Mouse (Mus musculus) R1 (cell line): ENCODE measurements around the gene Rps2.

Experiments
- DNase-seq: peaks from one replicate; pipeline ENCODE4 v3.0.0-alpha.2; 2018; ENCODE audit warnings: low read depth, low spot score

Gene Rps2

DNA sequence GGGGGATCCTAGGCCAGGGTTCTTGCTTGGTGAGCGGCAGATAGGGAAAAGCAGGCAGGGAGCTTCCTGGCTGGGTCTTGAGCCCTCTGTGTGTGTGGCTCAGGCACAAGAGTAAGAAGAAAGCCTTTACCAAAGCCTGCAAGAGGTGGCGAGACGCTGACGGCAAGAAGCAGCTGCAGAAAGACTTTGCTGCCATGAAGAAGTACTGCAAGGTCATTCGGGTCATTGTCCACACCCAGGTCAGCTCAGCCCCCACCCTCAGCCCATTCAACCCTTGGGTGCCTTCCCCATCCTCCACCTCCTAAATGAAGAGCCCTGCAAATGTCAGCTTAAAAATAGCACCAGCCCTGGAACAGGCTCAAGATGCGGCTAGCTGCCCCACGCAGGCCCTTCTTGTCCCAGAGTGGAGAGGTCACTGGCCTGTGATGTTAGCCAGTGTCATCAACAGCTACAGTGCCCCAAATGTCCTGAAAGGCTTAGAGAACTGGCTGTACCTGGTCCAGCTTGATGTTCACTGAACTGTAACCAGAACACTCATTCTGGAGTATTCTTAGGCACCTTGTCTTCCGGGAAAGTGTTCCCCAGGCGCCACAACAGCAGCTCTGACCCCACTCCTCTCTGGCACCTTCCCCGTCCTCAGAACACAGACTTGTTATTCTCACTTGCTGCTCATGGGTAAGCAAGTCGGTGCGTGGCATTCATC lies 14.5 kb downstream of the Rps2 start:
- DNase-seq: no peak

DNA sequence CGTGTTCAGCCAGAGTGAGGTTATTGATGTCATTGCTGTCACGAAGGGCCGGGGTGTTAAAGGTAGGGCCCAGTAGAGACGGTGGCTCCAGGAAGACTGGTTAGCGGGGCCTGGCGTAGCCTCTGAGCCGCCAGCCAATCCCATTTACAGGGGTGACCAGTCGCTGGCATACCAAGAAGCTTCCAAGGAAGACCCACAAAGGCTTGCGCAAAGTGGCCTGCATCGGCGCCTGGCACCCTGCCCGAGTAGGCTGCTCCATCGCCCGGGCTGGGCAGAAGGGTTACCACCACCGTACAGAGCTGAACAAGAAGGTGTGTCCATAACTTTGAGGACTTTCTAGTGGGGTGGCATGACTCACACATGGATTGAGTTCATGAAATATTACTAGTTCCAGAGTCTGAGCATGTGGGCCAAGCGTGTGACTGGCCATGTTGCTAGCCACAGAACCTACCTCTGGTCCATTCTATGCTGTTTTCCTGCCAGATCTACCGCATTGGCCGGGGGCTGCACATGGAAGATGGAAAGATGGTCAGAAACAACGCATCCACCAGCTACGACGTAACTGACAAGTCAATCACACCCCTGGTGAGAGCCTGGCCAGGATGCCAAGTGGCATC lies 15.6 kb downstream of the Rps2 start:
- DNase-seq: no peak

DNA sequence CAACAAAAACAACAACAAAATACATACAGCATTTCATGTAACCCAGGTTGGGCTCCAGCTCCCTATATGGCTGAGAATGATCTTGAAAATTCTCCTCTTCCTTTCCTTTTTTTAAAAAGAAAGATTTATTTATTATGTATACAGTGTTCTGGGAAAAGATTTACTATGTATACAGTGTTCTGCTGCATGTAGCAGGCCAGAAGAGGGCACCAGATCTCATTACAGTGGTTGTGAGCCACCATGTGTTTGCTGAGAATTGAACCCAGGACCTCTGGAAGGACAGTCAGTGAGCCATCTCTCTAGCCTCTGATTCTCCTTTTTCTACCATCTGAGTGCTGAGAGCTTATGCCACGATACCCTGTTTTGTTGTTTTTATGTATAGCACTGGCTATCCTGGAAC lies 16.6 kb downstream of the Rps2 start:
- no peak for DNase-seq

DNA sequence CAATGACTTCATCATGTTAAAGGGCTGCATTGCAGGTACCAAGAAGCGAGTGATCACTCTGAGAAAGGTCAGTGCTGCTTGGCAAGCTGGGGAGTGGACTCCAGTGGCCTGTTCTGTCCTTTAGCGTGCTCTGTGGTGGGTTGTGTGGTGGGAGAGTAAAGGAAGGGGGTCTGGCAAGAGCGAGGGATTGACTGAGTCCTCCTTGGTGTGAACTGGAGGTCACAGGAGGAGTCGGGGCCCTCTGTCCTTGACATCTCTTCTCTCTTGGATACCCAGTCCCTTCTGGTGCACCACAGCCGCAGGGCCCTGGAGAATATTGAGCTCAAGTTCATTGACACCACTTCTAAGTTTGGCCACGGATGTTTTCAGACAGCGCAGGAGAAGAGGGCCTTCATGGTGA lies 17.5 kb downstream of the Rps2 start:
- DNase-seq: no peak

DNA sequence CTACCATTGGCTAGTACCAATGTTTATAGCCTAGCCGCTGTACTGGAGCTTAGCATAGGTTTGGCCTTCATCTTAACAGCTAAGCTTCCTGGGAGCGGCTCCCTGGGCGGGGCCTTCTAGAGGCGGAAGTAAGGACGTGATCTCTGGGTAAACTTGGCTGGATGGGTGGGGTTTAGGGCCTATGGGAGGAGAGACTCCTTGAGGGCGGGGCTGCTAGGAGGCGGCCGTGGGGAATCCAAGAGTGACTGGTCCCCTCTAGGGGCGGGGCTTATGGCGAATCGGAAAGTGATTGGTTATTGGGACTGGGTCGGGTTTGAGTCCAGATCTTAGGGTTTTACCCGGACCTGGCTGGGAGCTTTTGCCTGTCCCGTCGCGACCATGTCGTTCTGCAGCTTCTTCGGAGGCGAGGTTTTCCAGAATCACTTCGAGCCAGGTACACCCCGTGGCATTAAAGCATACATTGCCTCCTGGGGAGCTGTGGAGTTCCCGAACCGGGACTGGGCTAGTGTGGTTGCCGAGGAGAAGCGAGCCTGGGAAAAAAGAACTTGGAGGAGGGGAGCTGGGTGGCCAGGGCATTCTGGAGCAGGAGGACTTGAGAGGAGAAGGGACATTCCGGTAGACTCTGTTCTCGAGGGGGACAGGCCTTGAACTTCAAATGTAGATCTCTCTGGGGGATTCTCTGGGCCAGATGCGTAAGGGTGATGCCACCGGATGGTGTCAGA lies 18.6 kb downstream of the Rps2 start, which contains the start of gene Msrb1:
Gene Msrb1 (plus strand): TSS at position 313 of the 722 bp plus-strand sequence.
- DNase-seq: peak; percentile 100

DNA sequence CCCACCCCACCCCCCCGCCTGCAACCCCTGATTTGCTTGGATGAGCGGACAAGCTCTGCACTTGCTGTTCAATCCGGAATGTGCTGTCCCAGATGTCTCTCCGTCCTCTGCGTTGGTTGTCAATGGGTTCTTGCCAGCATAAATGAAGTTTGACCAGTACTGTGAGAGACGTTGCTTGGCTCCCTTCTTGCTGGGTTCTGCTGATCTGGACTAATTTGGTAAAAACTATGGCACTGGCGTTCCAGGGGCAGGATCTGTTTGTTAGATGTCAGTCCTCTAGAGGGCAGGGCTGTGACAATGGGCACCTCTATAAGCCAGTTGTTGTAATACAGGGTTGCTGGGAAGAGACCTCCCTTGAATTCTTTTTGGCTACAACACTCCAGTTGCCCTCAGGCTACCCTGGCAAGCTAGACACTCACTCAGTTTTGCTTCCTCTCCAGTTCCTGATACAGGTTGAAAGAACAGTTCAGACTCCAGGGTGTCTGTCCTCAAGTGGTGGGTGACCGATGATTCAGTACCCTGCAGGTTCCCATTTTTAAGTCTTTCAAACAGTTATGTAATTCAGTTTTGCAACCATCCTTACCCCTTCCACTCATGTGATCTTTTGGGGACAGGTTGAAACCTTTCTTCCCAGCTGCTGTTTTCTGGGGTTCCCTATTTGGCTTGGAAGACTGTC lies 19.4 kb downstream of the Rps2 start:
- no peak for DNase-seq

DNA sequence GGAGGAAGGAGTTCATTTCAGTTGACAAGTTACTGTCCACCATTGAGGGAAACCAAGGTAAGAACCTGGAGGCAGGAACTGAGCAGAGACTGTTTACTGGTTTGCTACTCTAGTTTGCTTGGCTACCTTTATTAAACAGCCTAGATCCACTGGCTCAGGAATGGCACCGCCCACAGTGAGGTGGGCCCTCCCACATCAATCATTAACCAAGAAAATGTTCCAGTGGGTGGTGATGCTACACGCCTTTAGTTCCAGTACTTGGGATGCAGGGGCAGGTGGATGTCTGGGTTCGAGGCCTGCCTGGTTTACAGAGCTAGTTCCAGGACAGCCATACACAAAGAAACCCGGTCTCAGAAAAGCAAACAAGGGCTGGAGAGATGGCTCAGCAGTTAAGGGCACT lies 20.3 kb downstream of the Rps2 start:
- no peak for DNase-seq

DNA sequence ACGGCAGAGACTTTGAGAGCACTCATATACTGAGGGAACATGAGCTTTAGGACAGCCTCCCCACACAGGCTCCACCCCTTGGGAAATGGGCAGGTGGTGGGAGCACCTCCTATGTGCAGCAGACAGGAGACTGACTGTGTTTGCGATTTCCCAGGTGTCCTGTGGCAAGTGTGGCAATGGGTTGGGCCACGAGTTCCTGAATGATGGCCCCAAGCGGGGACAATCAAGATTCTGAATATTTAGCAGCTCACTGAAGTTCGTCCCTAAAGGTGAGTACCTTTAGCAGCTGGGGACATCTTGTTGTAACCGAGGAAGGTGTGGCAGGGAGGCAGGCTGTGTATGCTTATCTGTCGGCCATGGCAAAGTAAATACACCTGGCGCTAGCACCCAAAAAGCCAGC lies 22.0 kb downstream of the Rps2 start:
- DNase-seq: no peak

DNA sequence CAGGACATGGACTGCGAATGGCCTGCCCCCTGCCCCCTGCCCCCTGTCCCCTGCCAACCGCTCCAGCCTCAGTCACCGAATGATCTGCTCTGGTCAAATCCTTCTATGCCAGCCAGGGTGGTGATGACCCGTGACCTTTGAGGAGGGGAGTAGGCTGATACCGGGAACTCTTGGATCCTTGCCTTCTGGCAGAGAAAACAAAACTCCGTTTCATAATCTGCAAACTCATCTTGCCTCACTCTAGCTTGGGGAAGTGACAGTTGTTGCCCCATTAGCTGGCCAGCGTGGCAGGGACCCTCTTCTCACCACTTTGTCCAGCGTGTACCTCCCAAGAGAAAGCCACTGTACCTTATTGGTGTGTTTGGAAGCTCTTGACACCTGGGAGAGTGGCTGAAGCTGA lies 24.4 kb downstream of the Rps2 start:
- DNase-seq: no peak

DNA sequence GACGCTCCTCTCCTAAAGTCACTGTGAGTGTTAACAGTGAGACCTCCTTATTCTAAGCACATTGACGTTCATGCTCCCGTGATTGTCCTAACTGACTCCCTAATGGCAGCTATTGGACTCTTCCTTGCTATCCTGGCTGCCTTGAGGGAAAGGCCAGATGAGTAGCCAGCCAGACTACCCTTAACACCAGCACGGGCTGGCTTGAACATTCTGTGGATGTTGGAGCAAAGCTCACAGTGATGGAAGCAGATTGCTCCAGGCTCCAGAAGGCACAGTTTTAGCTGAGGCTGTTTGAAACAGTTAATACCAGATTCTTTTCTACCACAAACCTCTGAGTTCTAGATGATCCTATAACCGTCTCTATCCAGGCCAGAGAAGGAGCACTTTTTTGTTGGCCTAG lies 26.0 kb downstream of the Rps2 start:
- DNase-seq: no peak

DNA sequence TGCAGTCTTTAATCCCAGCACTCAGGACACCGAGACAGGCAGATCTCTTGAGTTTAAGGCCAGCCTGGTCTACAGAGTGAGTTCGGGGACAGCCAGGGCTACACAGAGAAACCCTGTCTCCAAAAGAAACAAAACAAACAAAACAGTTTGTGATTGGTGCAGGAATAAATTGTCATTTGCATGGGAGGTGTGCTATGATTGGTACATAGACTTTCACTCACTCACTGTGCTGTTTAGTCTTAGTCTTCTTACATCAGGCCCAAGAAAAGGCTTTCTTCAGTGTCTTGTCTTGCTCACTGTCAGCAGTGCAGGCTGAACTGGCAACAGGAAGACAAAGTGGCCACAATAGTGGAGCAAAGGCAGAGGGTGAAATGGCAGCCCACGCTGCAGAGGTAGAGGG lies 26.5 kb downstream of the Rps2 start:
- no peak for DNase-seq

DNA sequence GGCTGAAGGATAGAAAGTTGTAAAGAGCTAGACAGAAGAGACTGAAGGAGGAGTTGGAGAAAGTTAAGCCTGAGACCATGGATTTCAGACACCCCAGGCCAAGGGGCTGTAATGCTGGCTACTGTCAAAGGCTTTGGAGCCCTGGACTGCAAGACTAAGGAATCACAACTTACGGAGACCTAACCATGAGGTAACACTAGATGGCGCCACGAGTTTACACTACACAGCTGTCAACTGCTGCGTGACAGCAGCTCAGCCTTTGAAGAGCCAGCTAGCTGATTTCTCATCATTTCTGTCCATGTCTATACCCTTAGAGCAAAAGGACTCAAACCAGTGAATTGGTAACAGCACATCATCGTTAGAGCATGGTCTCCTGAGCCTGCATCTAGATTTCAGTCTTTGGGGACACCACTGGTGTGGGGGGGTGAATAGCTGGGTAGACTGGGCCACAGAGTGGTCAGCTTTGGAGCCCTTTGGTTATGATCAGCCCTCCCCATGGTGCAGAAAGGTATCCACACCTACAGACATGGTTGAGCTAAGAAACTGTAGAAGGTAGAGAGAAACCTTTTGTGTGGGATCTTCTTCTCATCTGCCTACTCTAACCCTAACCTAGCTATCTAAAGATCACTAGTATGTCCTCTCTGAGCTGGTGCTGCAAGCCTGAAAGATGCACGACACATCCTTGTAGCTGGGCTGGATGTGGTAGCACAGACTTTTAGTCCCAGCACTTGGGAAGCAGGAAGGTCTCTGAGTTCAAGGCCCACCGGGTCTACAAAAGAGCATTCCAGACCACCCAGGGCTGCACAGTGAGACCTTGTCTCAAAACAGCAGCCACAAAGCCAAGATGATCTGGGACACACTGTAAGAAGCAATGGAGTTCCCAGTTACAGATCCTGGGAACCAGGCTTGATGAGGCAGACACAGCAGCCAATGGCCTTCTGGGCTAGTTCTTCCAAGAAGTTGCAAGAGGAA lies 27.9 kb downstream of the Rps2 start:
- DNase-seq: peak; percentile 89

DNA sequence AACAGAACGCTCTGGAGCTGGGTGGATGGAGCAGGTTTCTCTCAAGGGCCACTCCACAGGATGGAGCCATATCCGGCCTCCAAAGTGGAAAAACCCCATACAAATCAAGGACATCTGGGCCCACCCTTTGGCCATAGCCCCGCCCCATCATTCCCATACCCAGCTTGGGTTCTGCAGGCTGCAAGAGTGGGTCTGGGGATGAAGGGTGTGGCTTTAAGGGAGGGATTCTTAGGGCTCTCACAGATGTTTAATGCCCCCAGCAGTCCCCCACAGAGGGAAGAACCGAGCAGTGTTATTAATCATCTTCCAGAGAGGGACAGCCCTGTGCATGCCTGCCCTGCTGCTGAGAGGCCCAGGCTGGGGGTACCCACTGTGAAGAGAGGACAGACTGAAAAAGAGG lies 29.1 kb downstream of the Rps2 start:
- peak; percentile 54 for DNase-seq

DNA sequence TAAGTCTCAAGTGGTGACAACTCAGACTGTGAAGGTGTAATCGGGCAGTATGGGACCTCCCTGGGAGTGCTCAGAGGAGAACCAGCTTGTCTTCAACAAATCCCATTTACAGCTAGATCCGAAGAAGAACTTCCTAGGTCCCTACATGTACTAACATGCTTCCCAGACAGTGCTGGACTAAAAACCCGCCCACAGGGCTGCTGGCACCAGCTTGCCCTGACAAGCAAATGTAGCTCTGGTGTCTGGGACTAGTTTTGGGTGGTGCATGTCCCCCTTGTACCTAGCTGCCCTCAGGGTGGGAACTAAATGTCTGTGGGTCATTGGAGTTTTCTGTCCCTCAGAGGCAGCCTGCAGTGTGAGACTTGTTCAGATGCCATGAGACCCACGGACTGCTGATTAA lies 33.6 kb downstream of the Rps2 start:
- no peak for DNase-seq

DNA sequence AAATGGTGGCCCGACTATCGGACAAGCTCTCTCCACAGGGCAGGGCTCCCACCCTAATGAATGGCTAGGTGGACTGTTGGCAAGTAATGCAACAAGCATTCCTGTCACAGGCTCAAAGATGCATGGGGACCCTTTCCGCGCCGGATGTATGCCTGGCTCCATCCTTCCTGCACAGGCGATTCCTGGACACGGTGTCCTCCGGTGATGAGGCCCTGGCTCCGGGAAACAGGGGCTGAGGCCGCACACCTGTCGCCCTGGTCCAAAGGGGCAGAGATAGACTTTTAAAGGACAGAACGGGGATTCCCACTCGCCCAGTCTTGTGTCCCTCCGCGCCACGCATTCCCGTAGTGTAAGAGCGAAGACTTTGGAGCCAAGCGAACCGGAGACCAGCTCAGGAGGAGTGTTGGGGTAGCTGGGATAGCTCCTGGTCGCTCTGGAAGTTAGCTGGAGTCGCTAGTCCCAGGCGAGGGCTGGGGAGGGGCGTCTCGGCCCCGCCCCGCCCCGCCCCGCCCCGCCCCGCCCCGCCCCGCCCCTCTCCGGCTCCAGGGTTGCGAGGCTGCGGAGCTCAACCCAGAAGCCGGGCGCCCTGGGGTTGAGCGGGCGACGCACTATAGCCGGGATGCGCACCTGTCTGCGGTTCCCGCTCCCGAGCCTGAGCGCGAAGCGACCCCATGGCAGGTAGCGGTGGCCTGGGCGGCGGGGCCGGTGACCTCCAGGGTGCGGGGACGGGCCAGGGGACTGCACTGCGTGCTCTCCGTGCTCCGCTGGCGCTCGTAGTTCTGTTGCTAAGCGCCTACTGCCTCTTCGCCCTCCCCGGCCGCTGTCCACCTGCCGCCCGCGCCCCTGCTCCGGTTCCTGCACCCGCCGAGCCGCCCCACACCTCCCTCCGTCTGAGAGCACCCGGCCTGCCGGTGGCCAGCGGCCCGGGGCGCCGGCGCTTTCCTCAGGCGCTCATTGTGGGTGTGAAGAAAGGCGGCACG lies 34.8 kb downstream of the Rps2 start, which contains the start of gene Hs3st6:
Gene Hs3st6 (plus strand): TSS at position 574 of the 980 bp plus-strand sequence.
- peak; percentile 81 for DNase-seq

DNA sequence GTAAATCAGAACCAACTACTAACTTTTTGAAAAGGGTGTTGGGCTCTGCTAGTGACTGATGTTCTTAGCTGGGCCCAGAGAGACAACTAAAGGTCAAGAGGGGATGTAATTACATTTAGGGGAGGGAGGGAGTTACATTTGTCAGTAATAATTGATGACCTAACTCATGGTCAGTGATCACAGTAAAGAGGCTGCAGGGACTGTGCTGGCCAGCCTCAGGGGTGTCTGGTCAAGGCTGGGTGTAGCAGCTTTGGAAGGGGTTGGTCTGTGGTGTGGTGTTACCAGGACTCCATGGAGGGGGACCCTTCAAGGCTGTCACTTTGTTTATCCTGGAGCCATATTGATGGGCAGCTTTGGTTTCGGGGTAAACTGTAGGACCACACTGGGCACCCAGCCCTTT lies 39.5 kb downstream of the Rps2 start:
- no peak for DNase-seq

DNA sequence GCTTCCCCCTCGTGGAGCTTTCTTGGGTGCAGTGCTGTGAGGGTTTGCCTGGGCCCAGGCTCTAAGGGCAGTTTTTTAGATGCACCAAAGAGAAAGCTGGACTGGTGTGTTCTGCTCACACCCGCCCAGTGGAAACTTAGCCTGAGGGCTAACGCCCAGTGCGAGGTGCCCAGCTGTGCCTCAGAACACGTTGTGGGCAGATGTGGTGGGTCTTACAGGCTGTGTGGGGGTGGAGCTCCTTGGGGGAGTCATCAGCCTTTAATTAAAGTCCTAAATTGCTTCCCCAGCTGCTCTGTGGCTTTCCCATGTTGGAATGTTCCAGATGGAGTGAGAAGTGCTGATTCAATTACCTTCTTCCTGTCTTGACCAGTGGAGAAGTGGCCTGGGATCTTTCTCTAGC lies 43.2 kb downstream of the Rps2 start:
- no peak for DNase-seq

DNA sequence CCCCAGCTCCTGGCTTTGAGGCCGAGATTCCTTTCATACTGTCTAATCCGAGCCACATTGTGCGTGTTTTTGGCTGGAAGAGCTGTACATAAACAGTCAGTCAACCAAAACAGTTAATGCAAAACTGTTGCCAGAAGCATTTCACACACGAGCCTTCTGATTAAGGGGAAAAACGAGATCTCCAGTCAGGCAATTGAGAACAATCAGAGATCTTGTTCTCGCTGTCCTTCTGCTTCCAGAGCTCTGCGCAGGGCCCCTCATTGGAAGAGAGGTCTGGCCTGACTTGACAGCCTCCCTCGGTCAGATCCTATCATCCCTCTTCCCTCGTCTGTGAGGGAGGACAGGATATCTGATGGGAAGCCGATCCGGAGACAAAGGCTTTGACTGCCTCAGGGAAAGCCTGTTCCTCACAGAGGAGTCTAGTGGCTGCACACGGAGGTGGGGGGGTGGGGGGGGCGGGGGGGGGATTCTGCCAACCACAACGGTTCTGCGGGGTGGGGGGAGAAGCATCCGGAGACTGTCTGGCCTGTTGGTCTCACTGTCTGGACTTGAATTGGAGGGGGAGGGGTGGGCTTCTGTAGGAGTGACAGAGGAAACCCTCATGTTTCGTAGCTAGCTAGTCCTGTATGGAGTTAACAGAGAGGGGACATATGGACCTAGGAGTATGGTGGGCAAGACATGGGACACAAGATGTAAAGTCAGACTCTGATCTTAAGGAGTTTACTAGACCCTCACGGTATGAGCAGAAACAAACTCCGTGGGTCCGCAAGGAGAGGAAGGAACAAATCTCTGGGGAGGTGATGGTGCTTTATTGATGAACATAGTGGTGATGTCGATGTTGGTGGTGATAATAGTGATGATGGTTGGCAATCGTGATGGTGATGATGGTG lies 47.3 kb downstream of the Rps2 start:
- no peak for DNase-seq
